Mouse (Mus musculus) midbrain, postnatal 0 days (tissue): ENCODE measurements around the gene Gsto1. TPM values are rescaled to one million over a fixed set of nuclear protein-coding genes. Genes with fewer than 3 reads are reported as not detected.

Source experiments
- ATAC-seq: fragments of 200-750 bp; cut with Nextera tagmentation; 2 replicates; pipeline ENCODE4 v1.8.0; 2017; ENCODE audit warnings: moderate number of reproducible peaks, mild to moderate bottlenecking, moderate TSS enrichment, moderate library complexity; ENCODE audit not compliant: low FRiP score
- DNase-seq: peaks from one replicate; pipeline ENCODE4 v3.0.0-alpha.2; 2015; ENCODE audit warnings: low spot score
- H3K27ac ChIP-seq: fragments of 300-500 bp; sonication (generic); 2 replicates; pipeline ENCODE4 v1.5.1; 2014; ENCODE audit warnings: low read depth, mild to moderate bottlenecking, low read length, mixed read lengths
- H3K27me3 ChIP-seq: fragments of 300-500 bp; sonication (generic); 2 replicates; pipeline ENCODE4 v1.6.1; 2014; ENCODE audit warnings: low read length, control low read depth, mixed read lengths; ENCODE audit not compliant: insufficient read depth
- H3K36me3 ChIP-seq: fragments of 300-500 bp; sonication (generic); 2 replicates; pipeline ENCODE4 v1.6.1; 2014; ENCODE audit warnings: low read length, control low read depth, mixed read lengths; ENCODE audit not compliant: insufficient read depth
- H3K4me1 ChIP-seq: fragments of 300-500 bp; sonication (generic); 2 replicates; pipeline ENCODE4 v1.6.1; 2014; ENCODE audit warnings: mild to moderate bottlenecking, control low read depth, antibody characterized with exemption, low read length, mixed read lengths; ENCODE audit not compliant: insufficient read depth
- H3K4me2 ChIP-seq: fragments of 300-500 bp; sonication (generic); 2 replicates; pipeline ENCODE4 v1.6.1; 2014; ENCODE audit warnings: low read depth, mild to moderate bottlenecking, low read length, mixed read lengths; ENCODE audit not compliant: poor library complexity, severe bottlenecking
- H3K4me3 ChIP-seq: fragments of 300-500 bp; sonication (generic); 2 replicates; pipeline ENCODE4 v1.5.1; 2014; ENCODE audit warnings: low read depth, mild to moderate bottlenecking, low read length, moderate library complexity
- H3K9ac ChIP-seq: fragments of 300-500 bp; sonication (generic); replicated peaks from 2 replicates; pipeline ENCODE4 v1.6.1; 2014; ENCODE audit warnings: mild to moderate bottlenecking, low read length, moderate library complexity, mixed read lengths; ENCODE audit not compliant: poor library complexity, severe bottlenecking
- H3K9me3 ChIP-seq: fragments of 300-500 bp; sonication (generic); 2 replicates; pipeline ENCODE4 v1.6.1; 2016; ENCODE audit warnings: low read length, control low read depth
- CTCF ChIP-seq: IDR thresholded peaks from 2 replicates; pipeline ENCODE4 v1.5.1; 2016; ENCODE audit warnings: antibody characterized with exemption, mild to moderate bottlenecking
- WGBS: fragments of 180-500 bp; shearing (Covaris S2); extraction: QIAGEN DNeasy Blood & Tissue Kit; methylation state at CpG from one replicate; pipeline ENCODE4 v1.1.7; 2014; 5-methylcytosine and 5-hydroxymethylcytosine counted together
- polyA plus RNA-seq: library from polyadenylated mRNA; unstranded; fragments of >200 nt; fragmentation: Nextera tagmentation; extraction: Ambion mirVana; gene quantifications from 2 replicates; pipeline ENCODE4 v1.2.1, GENCODE M21; 2015
- total RNA-seq: library from RNA; depleted of rRNA; stranded (reverse); fragments of >200 nt; gene quantifications from 2 replicates; pipeline ENCODE4 v1.2.3, GENCODE M21; 2014; rRNA removed

The Gsto1 gene
- total and polyA plus RNA-seq, 2 experiments from 2014 or later = 95.4 to 152 TPM

- DNase-seq = peak; percentile 45
- peak overlapping the region; percentile 44 for H3K4me2 ChIP-seq
- H3K9ac ChIP-seq = peak overlapping the region; percentile 51; the same call in 1 of the 2 replicates
- TF ChIP-seq CTCF = peak; percentile 43
- H3K4me3 ChIP-seq = no peak overlapping the region; the same call in 1 of the 2 replicates
- WGBS = 2% methylated on average over 9 of the region's 10 CpGs
- H3K27ac ChIP-seq = peak overlapping the region; percentile 49
- no peaks in the 10 kb centered on the region for H3K4me1 ChIP-seq
- H3K36me3 ChIP-seq = no peaks in the 10 kb centered on the region
- peak; percentile 65 for ATAC-seq
- H3K27me3 ChIP-seq = no peaks in the 10 kb centered on the region
- no peaks in the 10 kb centered on the region for H3K9me3 ChIP-seq
These were observed 54.8 kb downstream of the Gsto1 start for GRCm38 (mm10) chr19:47909387-47910116.

DNA sequence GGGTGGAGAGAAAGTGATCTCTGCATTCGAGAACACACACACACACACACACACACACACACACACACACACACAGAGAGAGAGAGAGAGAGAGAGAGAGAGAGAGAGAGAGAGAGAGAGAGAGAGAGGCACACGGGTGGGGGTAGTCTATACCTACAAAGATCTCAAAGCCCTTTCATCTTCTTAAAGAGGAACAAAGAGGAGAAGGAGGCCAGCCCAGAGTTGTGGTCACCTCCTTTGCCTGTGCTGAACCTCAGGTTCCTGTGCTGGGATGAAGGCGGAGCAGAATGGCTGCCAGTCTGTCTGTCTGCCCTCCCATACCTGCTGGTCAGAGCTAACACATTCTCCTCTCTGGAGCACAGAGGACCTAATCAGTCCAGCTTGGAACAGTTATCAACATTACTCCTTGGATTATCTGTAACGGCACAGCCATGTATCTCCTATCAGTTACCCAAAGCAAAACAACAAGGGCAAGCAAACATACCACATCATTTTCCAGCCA is 55.4 kb downstream of the Gsto1 start:
- no peak overlapping the region for H3K27ac ChIP-seq
- H3K9ac ChIP-seq = 0 out of 2 replicates have a peak overlapping the region, but pooled peaks have one; percentile 51
- no peaks in the 10 kb centered on the region for H3K4me1 ChIP-seq
- H3K36me3 ChIP-seq = no peaks in the 10 kb centered on the region
- no peaks in the 10 kb centered on the region for H3K27me3 ChIP-seq
- 0 out of 2 replicates have a peak overlapping the region, but pooled peaks have one; percentile 44 for H3K4me2 ChIP-seq
- no peak for TF ChIP-seq CTCF
- no peak for ATAC-seq
- H3K9me3 ChIP-seq = no peaks in the 10 kb centered on the region
- H3K4me3 ChIP-seq = no peak overlapping the region
- WGBS = 31% methylated on average over 4 of the region's 4 CpGs
- DNase-seq = no peak

DNA sequence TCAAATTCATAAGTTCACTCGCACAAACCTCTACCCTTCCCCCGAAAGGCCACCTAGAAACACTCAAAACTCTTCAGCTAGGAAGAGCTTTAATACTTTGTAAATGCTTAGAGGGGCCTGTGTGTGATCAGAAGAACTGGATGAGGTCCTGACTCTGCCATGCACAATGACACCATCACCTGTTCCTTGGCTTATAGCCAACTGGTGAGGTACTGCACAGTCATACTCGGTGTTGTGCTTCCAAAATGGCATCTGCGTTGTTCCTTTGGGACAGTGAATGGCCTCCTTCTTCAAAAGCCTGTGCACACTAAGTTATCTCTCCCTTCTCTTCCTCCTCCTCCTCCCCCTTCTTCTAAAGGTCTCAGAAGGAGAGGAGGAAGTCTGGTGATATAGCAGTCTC is 56.0 kb downstream of the Gsto1 start:
- DNase-seq (no peak), ATAC-seq (no peak)
- Histone ChIP-seq H3K27me3 (no peaks in the 10 kb centered on the region), H3K4me3 (no peak overlapping the region), H3K9ac (no peak overlapping the region), H3K9me3 (no peaks in the 10 kb centered on the region), H3K36me3 (no peaks in the 10 kb centered on the region), H3K27ac (no peak overlapping the region), H3K4me2 (no peak overlapping the region), H3K4me1 (no peaks in the 10 kb centered on the region)
- WGBS = 92% methylated on average over 4 of the region's 4 CpGs
- no peak for TF ChIP-seq CTCF

GRCm38 (mm10) chr19:47913344-47913743 is 58.6 kb downstream of the Gsto1 start:
- Histone ChIP-seq H3K36me3 (no peaks in the 10 kb centered on the region), H3K9me3 (no peaks in the 10 kb centered on the region), H3K4me2 (no peak overlapping the region), H3K27ac (no peak overlapping the region), H3K9ac (no peak overlapping the region), H3K4me3 (no peak overlapping the region), H3K27me3 (no peaks in the 10 kb centered on the region), H3K4me1 (peaks cover under 1% of the 10 kb centered on the region; the same call in 1 of the 2 replicates)
- no peak for ATAC-seq
- 84% methylated on average over 7 of the region's 7 CpGs for WGBS
- no peak for DNase-seq
- no peak for TF ChIP-seq CTCF

DNA sequence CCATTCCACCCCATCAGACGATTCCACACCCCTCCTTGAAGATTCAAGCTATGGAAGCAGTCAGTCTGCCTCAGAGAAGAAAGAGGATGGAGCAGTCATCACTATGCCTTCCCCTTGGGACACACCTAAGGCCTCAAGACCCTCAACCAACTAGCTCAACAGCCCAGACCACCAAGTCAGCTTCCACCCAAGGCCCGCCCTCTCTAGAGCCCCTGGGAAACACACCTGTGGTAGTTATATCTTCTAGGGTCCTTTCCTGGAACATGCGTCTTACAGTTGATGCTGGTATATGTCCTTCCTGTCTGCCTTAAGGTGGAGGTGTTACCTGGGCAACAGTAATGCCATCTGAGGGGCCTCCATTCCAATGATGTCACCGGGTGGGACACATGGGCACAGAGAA is 59.4 kb downstream of the Gsto1 start:
- peaks cover 2% of the 10 kb centered on the region; the same call in 1 of the 2 replicates for H3K4me1 ChIP-seq
- H3K9me3 ChIP-seq = no peaks in the 10 kb centered on the region
- DNase-seq (no peak), ATAC-seq (no peak)
- no peak overlapping the region for H3K27ac ChIP-seq
- no peak for TF ChIP-seq CTCF
- H3K36me3 ChIP-seq = no peaks in the 10 kb centered on the region
- WGBS = 95% methylated on average over 4 of the region's 4 CpGs
- H3K4me3 ChIP-seq = no peak overlapping the region
- no peak overlapping the region for H3K9ac ChIP-seq
- no peaks in the 10 kb centered on the region for H3K27me3 ChIP-seq
- H3K4me2 ChIP-seq = no peak overlapping the region

Other genes starting within 250 kb of the Gsto1 start
- gene Col17a1, start 162.9 kb upstream of the Gsto1 start, total RNA-seq = 0.33 and 1.6 TPM in 2 replicates
- gene Col17a1, start 162.9 kb upstream of the Gsto1 start, polyA plus RNA-seq = 0.33 and 0.39 TPM in 2 replicates
- 42.7 and 48.9 TPM in 2 replicates for gene Sfr1, start 123.3 kb upstream of the Gsto1 start, total RNA-seq
- 183 TPM in 2 replicates for gene Sfr1, start 123.3 kb upstream of the Gsto1 start, polyA plus RNA-seq
- gene Gsto2, start 10.6 kb downstream of the Gsto1 start, total RNA-seq = 0.16 and 0.66 TPM in 2 replicates
- 1.1 TPM in 2 replicates for gene Gsto2, start 10.6 kb downstream of the Gsto1 start, polyA plus RNA-seq
- gene Cfap43, start 64.3 kb downstream of the Gsto1 start, total RNA-seq = 0.66 and 4.2 TPM in 2 replicates
- 0.82 and 2.6 TPM in 2 replicates for gene Cfap43, start 64.3 kb downstream of the Gsto1 start, polyA plus RNA-seq
- 2.7 and 3.5 TPM in 2 replicates for gene Itprip, start 64.3 kb downstream of the Gsto1 start, total RNA-seq
- gene Itprip, start 64.3 kb downstream of the Gsto1 start, polyA plus RNA-seq = 1.4 and 1.5 TPM in 2 replicates
- gene Cfap58, start 82.7 kb downstream of the Gsto1 start, total RNA-seq = 0.38 and 1.2 TPM in 2 replicates
- 0.54 and 0.91 TPM in 2 replicates for gene Cfap58, start 82.7 kb downstream of the Gsto1 start, polyA plus RNA-seq